In the genomic region with DNA sequence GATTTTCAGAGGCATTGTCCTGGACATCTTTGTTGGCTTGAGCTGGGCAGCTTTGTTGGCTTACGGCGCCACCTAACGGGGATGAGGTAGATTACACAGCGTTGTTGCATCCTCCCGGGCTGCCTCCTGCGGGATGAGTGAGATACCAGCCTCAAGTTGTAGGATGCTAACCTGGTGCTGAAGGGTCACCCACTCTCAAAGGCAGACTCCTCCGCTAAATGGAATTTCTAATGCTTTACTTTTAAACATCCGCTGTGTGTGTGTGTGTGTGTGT, we compare ENCODE assay signal across 8 mouse cellular contexts. TPM values are rescaled to one million over a fixed set of nuclear protein-coding genes. Genes with fewer than 3 reads are reported as not detected.
DNase-seq lines count a peak whose midpoint lies in the region; ATAC-seq lines count a peak whose summit lies in the region.

No protein-coding gene starts in this region.

- no peaks in the 10 kb centered on the region for H3K9me3 ChIP-seq in midbrain, embryonic 16.5 days (replicated peaks; ENCODE audit: control insufficient read depth, low read length, poor library complexity, severe bottlenecking)

- no peak overlapping the region; the same call in 1 of the 2 replicates for H3K9ac ChIP-seq in midbrain, embryonic 16.5 days (ENCODE audit: low read depth, low read length)

- intact Hi-C loops in gastrocnemius, postnatal 14 days (cut with DNase I; ENCODE audit: low total_unique reads) = loop anchor here (5.0 kb wide), 2 partner anchors 45 to 285 kb away; partner anchors contain the start of gene Rftn1
- intact Hi-C loops in left cerebral cortex, postnatal 36 days (cut with DNase I) = loop anchor here (2.0 to 5.0 kb wide), 3 partner anchors 269 to 300 kb away; no protein-coding TSS in a partner anchor

- no peaks in the 10 kb centered on the region for H3K27me3 ChIP-seq in midbrain, embryonic 16.5 days (ENCODE audit: control insufficient read depth, insufficient read depth, low read depth, low read length)

- H3K36me3 ChIP-seq in midbrain, embryonic 16.5 days (ENCODE audit: control insufficient read depth, insufficient read depth, low read length) = no peaks in the 10 kb centered on the region

- H3K4me1 ChIP-seq in midbrain, embryonic 16.5 days (ENCODE audit: control insufficient read depth, insufficient read depth, low read length) = peaks cover 7% of the 10 kb centered on the region

- peak overlapping the region; percentile 74 for H3K27ac ChIP-seq in midbrain, embryonic 16.5 days (ENCODE audit: low read length)

- WGBS in midbrain, embryonic 16.5 days = 6% methylated on average over 8 of the region's 8 CpGs

- H3K4me2 ChIP-seq in midbrain, embryonic 16.5 days (ENCODE audit: low read length) = no peak overlapping the region

- ATAC-seq in midbrain, embryonic 16.5 days = peak; percentile 92

- no peak overlapping the region for H3K4me3 ChIP-seq in midbrain, embryonic 16.5 days (ENCODE audit: low read depth, low read length)

- DNase-seq in 3134 (ENCODE audit: extremely low read depth, insufficient read length, low spot score) = peak; percentile 21
- peak; percentile 79 for DNase-seq in adrenal gland, adult 2 months
- peak; percentile 90 for DNase-seq in embryo, embryonic 10.5 days (ENCODE audit: low spot score)
- peak; percentile 81 for DNase-seq in gastrocnemius, postnatal 14 days
- peak; percentile 77 for DNase-seq in kidney, adult 18-20 months
- peak; percentile 71 to 85 for DNase-seq in left cerebral cortex, postnatal 36 days (ENCODE audit: low spot score in 2 of 2)
- peak; percentile 54 to 79 for DNase-seq in spleen, adult 18-20 months

RNA-seq across cellular contexts. Expression of gene Rftn1, which starts 46.9 kb away (rescaled TPM):
- total RNA-seq in adrenal gland, adult 2 months (2021) = 10 to 100 TPM in 1 of 2 experiments, 1 to 10 TPM in 1; 9.1 to 12.0 TPM
- 26.8 and 32.2 TPM in 2 replicates for polyA plus RNA-seq in adrenal gland, adult 2 months (2012; rRNA removed)
- 10 to 100 TPM; 48.5 to 58.5 TPM for total RNA-seq in gastrocnemius, postnatal 14 days (2021)
- total RNA-seq in left cerebral cortex, postnatal 36 days (2021) = 1 to 10 TPM; 7.4 to 8.5 TPM
- 28.2 and 30.1 TPM in 2 replicates for polyA plus RNA-seq in midbrain, embryonic 16.5 days (2015; fragmentation: Nextera tagmentation; extraction: Ambion mirVana)

RNA-seq across cellular contexts. Expression of gene Dazl, which starts 56.1 kb away (rescaled TPM):
- under 1 TPM in 1 of 2 experiments, not detected in 1; 0.28 TPM for total RNA-seq in adrenal gland, adult 2 months (2021)
- not detected in 2 replicates for polyA plus RNA-seq in adrenal gland, adult 2 months (2012; rRNA removed)
- under 1 TPM in 1 of 2 experiments, not detected in 1; 0.16 TPM for total RNA-seq in gastrocnemius, postnatal 14 days (2021)
- 1 to 10 TPM; 3.7 to 3.9 TPM for total RNA-seq in left cerebral cortex, postnatal 36 days (2021)
- 0.45 and 1.1 TPM in 2 replicates for polyA plus RNA-seq in midbrain, embryonic 16.5 days (2015; fragmentation: Nextera tagmentation; extraction: Ambion mirVana)

Comparison
In these comparisons a context has a peak if more than half of its experiments do, and no peak if none do; other contexts are left out.
1. DNase-seq: peak in every context shown above with its lines; median percentile 90 in embryo, embryonic 10.5 days; 81 in gastrocnemius, postnatal 14 days; 79 in adrenal gland, adult 2 months; 78 in left cerebral cortex, postnatal 36 days; 77 in kidney, adult 18-20 months; 66 in spleen, adult 18-20 months; 21 in 3134.